Mouse (Mus musculus) cerebellum, adult 9-11 months (tissue): Measurements from ENCODE around the gene Rbms3.

Source experiments
- DNase-seq: peaks from one replicate; pipeline ENCODE4 v3.0.0; 2022

The Rbms3 gene

DNA sequence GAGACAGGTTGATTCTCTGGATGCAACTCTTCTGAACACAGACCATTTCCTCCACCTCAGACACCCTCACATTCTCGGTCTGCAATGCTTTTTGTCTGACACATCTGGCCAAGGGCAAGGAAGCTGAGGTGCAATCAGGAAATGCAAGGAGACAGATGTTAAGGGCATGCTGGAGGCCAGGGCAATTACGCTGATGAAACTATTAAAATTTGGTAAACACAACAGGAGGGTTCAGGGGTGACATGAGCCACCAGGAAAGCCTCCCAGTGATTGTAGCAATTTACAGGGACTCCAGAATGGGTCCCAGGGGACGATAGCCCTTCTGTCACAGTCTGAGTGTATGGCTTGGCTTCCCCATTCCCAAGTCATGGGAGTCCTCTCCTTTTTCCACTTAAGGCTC lies 681.5 kb downstream of the Rbms3 start:
- no peak for DNase-seq

DNA sequence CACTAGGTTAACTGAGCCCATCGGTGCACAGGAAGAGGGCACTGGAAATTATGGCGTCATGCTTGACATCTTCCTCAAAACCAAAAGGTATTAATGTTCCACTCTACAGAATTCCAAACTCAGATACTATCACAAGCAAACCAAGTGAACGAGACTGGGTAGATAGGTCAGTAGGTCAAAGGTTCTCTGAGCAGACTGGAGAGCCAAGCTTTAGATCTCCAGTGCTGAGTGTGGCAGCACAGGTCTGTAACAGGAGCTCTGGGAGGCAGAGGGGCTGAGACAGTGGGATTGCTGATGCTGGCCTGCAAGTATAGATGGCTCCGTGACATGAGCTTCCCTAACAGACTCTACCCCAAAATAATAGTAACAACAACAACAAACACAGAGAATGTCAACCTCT lies 682.3 kb downstream of the Rbms3 start:
- no peak for DNase-seq

DNA sequence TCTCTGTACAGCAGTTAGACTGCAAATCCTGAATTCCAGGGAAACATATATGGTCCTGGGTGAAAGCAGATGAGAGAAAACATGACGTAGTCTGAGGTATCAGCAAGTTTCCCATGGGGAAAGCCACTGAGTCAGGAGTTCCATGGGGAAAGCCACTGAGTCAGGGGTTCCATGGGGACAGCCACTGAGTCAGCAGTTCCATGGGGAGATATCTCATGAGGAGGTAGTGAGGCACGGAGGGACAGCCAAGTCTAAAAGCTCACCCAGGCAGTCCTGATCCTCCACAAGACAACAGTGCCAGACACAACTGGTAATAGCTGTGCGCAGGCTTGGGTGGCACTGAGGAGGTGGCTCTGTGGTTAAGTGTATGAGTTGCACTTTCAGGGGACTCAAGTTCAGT lies 682.9 kb downstream of the Rbms3 start:
- DNase-seq: no peak

DNA sequence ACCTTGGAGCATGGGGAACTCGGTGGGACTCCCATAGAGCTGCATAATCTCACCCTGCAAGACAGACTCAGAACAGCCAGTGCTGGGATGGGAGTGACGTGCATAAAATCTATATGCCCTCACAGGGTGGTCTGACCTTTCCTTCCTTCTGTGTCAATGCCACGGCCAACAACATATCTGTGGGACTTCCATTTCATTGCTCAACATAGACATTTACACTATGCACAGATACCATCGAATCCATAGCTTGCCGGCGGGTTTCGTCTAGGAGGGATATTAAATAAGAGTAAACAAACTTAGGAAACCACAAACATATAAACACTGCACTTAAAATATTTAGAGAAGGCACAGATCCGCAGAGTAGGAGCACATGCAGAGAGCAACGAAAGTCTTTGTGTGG lies 684.0 kb downstream of the Rbms3 start:
- no peak for DNase-seq

DNA sequence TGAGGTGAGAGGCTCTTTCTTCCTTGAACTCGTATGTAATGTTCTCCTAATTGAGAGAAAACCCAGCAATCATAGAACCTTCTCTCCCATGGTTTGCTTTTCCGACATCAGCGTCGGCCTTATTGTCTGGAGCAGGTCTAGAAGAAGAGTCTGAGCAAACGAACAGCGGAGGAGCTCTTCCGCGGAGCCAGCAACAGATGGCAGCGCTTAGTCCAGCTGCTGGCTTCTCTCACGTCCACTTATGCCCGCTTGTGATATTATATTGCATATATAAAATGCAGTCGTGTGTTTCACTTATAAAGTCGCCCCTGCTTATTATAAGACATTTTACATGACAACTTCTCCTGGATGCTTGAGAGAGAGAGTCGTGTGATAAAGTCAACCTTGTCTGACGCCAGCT lies 685.8 kb downstream of the Rbms3 start:
- DNase-seq: no peak

DNA sequence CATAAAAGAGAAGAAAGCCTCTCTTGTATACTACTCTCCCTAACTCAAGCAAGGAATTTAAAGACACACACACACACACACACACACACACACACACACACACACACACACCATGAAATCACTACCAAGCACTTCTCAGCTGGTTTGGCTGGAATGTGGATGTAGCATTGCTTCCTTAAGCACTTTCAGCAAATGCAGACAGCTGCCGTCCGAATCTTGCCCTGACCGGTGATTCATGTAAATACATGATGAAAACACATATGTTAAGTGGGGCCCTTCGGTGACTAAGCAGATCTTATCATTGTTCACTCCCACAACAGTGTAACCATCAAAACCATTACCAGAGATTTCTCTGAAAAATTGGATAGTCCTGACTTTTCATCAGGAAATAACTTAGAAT lies 688.6 kb downstream of the Rbms3 start:
- no peak for DNase-seq

DNA sequence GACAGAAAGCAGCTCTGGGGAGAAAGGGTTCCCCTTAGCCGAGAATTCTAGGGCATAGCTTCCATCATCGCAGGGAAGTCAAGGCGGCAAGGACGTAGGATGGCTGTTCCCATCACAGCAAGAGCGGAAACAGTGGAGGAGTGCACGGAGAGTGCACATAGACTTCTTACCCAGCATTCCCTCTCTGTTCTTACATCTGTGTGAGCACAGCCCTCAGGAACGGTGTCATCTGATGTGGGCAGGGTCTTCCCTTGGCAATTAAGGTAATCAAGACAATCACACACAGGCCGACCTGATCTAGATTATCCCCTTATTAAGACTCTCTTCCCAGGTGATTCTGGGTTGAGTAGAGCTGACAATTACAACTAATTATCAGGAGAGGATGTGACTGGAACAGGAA lies 689.0 kb downstream of the Rbms3 start:
- no peak for DNase-seq

DNA sequence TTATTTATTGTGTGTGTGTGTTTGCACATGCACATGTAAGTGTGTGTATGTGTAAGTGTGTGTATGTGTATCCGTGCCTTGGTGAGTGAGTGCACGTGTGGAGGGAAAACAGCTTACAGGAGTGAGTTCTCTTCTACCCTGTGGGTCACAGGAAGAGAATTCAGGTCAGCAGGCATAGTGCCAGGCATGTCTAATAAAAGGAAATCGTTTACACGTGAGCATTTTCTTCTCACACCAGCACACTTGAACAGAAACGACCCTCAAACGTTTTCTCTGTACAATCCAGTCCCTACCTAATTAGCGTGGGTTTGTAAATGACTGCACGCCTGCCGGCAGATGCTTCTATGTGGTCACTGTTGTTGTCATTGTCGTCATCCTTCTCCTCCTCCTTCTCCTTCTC lies 701.4 kb downstream of the Rbms3 start:
- DNase-seq: no peak

DNA sequence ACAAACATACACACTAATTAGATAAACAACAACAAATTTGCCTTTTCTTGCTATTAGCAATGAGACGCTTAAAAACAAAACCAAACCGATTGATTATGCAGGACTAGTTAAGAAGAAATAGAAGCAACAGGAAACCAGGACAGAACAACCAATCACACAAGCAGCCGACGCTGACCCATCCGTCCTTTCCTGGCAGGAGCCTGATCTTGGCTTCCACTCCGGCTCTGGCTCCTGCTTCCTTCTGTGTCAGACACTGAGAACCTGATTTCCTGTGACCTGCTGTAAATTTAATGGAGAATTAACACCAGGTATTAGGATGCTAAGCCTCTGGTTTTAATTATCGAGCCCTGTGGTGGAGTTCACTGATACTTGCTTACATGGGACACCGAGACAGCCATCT lies 706.6 kb downstream of the Rbms3 start:
- DNase-seq: no peak

DNA sequence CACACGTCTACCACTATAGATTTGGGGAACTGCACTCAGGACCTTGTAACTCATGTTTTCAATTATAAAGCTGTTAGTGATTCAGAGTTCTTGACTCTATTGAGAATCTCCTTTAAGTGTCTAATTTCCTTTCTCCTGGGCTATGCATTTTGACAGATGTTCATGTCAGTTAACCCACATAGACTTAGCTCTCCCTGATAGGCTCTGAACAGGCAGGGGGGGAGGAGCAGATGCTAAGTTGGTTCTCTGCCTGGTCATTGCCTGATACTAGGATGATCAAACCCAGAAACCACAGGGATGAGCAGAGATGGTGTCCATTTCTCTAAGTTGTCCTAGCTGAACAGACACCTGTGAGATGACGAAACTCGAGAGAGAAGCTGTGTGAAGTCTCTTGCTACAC lies 707.2 kb downstream of the Rbms3 start:
- no peak for DNase-seq

DNA sequence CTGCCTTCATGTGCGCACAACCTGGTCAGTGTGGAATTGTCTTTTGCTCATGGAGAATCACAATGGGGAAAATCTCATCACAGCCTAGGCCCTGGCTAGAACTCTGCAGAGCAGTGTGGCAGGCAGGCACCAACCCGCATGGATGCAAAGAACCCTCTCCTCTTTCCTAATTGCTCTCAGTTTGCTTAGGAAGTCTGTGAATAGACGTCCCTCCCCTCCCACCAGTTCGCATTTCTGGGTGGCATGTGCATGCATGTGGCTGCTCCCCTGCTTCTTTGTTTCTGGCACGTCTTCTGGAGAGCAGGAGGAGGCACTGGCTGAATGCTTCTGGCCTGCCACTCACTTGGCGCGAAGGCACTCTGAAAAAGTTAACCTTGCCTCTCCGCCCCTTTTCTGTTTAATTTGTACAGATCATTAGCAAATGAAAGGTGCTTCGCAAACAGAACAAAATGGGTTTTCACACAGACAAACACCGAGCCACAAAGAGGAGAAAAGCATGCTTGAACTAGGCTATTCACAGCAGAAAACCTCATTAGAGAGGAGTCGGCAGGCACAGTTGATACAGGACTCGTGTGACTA lies 710.2 kb downstream of the Rbms3 start:
- DNase-seq: no peak

DNA sequence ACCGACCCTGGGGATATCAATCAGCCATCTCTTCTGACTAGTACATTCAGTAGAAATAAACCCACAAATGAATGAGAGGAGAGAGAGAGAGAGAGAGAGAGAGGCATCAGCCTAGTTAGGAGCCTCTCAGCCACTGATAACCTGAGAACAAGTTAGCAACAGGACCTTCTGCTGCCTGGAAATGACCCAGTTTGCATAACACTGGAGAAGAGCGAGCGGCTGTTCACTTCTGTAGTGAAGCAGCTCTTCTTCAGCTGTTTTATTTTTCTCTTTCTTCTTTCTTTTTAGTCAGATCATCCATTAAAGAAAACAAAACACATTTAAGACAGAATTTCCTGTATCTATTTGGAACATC lies 717.2 kb downstream of the Rbms3 start:
- no peak for DNase-seq

DNA sequence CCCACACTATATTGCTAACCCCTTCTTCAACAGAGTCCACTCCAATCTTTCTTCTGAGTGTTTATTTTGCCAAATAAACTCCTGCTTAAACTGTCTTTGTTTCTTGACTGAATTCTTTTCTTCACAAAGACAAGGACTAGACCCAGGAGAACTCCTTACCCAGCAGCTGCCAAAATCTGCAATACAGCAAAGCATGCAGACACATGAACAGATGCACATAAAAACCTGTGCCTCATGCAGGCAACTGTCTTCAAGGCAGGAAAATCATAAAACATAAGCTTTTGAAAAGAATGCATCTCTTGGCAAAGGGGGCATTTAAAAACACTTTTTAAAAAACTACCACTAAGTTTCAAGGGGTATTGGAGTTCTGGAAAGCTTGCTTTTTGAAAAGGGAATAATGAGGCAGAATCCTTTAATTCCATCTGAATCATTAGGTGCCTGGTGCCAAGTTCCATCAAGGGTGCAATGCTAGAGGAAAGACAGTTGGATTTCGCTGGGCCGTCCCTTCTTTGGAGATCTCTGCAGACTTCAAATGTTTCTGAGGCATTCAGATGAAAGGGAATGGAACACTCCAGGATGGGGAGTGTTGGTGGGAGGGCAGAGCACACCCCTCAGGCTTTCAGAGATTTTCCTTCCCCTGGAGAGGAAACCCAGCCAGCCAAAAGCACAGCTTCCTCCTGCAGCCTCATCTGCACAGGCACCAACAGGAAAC lies 717.8 kb downstream of the Rbms3 start:
- no peak for DNase-seq

DNA sequence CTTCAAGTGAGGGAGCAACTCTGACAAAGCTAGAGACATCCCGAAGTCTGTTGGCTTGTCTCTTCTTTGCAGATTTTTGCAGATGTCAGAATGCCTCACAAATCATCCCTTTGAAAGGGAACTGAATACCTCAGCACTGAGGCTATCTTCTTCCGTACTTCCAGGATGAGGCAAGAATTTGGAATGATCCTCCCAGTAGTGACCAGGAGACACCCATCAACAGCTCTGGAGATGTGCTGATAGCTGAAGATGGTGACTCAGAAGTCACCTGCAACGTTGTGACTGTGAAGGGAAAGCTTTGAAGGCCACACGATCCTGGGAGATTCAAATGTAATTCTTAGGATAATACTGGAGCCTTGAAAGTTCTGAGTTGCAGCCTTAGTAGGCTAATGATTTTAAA lies 720.2 kb downstream of the Rbms3 start:
- DNase-seq: no peak

DNA sequence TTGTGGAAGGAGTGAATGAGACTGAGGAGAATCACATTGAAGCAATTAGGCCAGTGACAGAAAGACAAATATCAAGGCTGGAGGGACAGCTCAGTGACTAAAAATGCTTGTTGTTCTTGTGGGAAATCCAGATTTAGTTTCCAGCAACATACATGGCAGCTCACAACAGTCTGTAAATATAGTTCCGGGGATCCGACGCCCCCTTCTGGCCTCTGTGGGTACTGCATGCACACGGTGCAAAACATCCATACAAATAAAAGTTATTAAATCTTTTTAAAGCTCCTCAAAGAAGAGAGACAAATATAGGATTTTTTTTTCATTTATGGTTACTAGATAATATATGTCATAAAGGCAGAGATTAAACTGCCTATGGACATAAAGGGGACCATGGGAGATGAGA lies 722.8 kb downstream of the Rbms3 start:
- no peak for DNase-seq

DNA sequence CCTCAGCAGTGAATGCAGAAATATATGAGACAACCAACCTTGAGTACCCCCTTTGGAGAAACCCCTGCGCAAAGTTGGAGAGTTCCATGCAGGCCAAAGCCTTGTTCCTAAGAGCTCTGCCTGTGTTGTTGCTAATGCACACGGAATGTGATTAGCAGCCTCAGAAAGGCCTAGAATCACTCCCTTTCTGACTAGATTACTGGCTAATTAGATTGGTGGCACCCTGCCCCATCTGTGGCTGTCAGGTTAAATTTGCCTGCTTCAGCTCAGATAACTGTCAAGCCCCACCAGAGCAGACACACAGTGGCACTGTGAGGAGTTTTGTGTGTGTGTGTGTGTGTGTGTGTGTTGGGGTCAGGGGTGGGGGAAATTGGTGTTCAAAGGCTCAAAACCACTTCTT lies 724.1 kb downstream of the Rbms3 start:
- DNase-seq: no peak

DNA sequence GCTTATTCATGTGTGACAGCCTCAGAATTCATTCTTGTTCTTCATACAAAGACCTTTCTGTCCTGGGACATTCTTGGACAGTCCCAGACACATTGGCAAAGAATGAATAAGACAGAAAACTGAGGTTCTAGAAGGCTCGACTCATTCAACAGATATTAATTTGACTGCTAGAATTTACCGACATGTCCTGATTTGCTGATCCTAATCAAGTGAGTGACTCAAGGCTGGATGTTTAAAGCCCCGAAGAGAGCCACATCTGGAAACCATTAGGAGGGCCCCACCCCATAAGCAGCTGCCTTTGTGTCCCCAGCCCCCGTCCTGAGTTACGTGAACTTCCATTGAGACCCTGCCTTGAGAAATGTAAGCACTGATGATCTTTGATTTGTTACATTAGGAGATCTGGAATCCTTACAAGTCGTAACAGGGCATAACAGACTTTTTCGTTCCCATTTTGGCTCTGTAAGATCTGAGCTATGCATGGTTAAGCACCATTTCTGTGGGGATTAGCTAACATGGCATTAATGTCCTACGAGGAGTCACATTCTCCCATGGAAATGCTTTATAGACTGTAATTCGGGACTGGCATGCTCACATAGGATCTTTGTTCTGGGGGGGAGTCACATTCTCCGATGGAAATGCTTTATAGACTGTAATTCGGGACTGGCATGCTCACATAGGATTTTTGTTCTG lies 726.3 kb downstream of the Rbms3 start:
- DNase-seq: no peak

DNA sequence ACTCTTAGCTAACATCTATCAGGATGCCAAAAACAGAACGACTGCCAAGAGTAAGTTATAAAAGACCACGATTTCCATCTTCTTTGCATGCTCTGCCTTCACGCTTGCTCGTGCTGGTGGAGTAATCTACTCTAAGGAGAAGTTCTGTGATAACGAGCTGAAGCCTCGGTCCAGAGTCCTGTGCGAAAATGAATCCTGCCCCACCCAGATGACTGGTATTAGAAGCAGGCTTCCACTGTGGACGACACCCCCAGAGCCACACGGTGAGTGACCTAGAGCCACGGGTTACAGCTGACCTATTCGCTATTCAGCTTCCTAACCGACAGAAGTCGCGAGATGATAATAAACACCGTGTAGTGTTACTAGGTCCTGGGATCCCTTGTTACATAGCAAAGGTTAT lies 730.3 kb downstream of the Rbms3 start:
- no peak for DNase-seq

DNA sequence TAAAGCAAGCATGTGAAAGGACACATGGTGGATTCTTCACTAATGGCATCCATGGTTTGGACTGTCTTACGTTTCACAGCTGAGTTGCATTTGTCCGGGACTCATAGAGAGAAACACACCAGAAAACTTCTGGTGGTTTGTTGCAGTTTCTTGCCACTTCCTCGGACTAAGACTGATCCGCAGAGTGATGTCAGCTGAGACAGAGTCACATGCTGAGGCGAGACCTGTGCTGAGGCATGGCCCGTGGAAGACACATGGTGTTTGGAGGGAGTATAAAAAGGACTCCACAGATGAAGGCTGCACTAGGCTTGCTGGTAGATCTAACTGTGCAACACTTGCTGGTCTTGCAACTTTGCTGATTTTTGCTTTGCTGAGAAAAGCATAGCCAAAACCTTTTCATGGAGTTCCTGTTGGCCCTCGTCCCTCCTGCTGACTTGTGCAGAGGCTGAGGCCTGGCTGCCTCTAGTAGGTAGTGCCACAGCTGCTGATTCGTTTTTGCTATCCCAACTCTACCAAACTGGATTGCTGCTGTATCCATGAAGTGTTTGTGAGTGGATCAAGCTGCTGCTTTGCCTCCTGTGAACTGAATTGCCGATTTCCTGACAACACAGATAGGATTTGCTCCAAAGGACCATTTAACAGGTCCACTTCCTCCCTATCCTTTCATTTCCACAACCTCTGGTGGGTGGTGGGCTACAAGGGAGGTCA lies 742.6 kb downstream of the Rbms3 start:
- no peak for DNase-seq

DNA sequence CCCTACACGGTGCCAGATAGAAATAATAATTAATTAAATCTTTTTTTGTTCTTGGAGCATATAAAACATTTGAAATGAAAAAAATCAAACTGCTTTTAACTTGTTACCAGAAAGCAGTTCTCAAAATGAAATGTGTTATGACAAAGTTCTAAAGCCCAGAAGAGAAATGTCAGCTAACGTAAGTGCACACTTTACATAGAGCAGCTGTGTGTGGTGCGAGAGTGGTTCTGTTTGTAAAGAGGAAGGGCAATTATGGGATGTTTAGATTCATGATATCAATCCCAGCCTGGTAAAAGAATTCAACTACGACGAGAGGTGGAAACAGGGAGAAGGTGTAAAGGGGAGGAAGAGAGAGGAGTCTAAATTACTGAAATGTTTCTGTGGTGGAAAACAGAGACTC lies 744.1 kb downstream of the Rbms3 start:
- DNase-seq: no peak

DNA sequence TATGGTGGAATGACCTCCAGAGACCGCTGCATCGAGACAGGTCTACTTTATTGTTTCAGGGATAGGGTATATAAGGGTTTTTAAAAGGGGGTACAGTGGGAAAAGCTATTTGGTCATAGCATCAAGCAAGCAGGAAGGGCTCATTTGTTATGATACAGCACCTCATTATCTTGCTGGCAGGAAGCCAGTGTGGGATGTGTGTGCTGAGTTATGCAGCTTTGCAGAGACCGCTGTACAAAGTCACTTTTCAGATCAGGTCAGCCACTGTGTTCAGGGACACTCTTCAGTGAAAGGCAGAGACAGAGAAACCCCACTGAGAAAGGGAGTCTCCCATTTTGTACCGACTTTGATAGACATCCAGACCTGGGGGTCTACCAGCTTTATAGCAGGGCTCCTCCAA lies 749.2 kb downstream of the Rbms3 start:
- no peak for DNase-seq

DNA sequence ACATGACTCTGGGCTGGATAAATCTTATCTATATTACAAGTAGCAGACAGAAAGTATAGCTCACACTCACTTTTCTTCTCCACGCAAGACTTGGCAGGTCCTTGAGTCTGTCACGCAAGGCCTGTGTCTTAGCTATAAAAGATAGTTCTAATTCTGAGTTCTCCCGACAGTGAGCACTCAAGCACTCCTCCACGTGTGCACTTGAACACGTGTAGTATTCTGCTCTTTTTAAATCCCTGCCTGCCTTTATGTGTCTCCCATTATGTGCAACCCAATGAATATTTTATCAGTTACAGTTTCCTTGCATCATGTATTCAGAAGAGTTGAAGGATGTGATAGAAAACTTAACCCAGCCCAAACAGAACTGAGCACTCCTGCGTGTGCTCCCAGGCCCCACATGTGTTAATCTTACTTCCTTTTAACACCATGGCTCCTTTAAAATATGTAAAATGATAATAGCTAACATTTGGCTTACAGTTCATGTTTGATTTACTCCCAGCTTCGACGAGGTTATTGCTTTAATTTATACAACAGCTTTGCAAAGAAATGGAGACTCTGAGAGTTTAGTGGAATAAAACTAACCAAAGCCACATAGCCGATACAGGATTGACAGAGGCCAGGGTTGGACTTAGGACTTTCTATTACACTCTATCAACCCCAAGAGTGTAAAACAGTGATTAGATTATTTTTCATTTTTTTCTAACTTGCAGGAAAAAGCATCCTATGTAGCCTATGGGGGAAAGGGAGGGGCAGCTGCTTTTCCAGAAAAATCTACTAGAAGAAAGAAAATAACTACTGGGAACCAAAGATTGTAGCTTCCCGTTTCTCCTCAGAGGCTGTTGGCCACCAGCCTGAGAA lies 749.9 kb downstream of the Rbms3 start:
- DNase-seq: no peak

DNA sequence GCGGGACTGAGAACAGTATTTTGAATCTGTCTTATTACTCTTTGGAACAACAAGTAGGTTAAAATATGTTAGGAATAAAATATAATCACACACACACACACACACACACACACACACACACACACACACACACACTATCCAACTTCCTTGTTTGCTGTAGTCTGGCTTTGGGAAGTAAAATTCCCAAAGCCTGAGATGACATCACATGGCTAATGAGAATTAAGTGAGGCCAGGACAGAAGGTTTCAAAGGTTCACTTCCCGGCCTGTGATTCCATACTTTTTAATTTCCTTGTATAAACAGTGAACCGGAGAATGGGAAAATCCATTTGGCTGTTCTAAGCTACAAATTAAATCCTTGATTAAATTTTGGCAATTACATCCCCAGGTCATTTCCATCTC lies 752.9 kb downstream of the Rbms3 start:
- no peak for DNase-seq
